Mouse (Mus musculus) MEL (cell line): Measurements from ENCODE around the gene Ndel1. TPM values are rescaled to one million over a fixed set of nuclear protein-coding genes. Genes with fewer than 3 reads are reported as not detected.

ENCODE experiments used
- DNase-seq: peaks from one replicate; pipeline ENCODE4 v3.0.0; 2011; ENCODE audit warnings: low read depth, low spot score
- H3K27ac ChIP-seq: 2 replicates; pipeline ENCODE4 v1.5.1; 2012; ENCODE audit warnings: low read depth, mild to moderate bottlenecking, control low read depth, low read length, moderate library complexity; ENCODE audit not compliant: control insufficient read depth
- H3K27me3 ChIP-seq, 2 experiments: fragments of 150-350 bp in 1 of 2; sonication (generic) in 1 of 2; 2 replicates each; pipeline ENCODE4 v1.6.1; 2012; ENCODE audit warnings: low read length in 2 of 2, mild to moderate bottlenecking in 2 of 2, improper control_type of control experiment in 1 of 2, moderate library complexity in 1 of 2; ENCODE audit not compliant: insufficient read depth in 2 of 2, control insufficient read depth in 1 of 2
- H3K36me3 ChIP-seq, 2 experiments: 2 replicates each; pipeline ENCODE4 v1.6.1; 2012 to 2014; ENCODE audit warnings: low read length in 2 of 2, improper control_type of control experiment in 1 of 2, inconsistent platforms in 1 of 2, mild to moderate bottlenecking in 1 of 2; ENCODE audit not compliant: insufficient read depth in 2 of 2, control insufficient read depth in 1 of 2
- H3K4me1 ChIP-seq, 2 experiments: fragments of 150-350 bp in 1 of 2; sonication (generic) in 1 of 2; 2 replicates each; pipeline ENCODE4 v1.6.1; 2012; ENCODE audit warnings: low read length in 2 of 2, improper control_type of control experiment in 1 of 2, mild to moderate bottlenecking in 1 of 2; ENCODE audit not compliant: insufficient read depth in 2 of 2, control insufficient read depth in 1 of 2
- H3K4me3 ChIP-seq, 2 experiments: fragments of 150-350 bp in 1 of 2; sonication (generic) in 1 of 2; 2 replicates each; pipeline ENCODE4 v1.5.1; 2012; ENCODE audit warnings: low read depth in 2 of 2, low read length in 2 of 2, mild to moderate bottlenecking in 2 of 2, moderate library complexity in 2 of 2, control low read depth in 1 of 2, improper control_type of control experiment in 1 of 2; ENCODE audit not compliant: control insufficient read depth in 1 of 2, insufficient read depth in 1 of 2
- H3K79me2 ChIP-seq: 2 replicates; pipeline ENCODE4 v1.6.1; 2012; ENCODE audit warnings: mild to moderate bottlenecking, low read length, moderate library complexity; ENCODE audit not compliant: control insufficient read depth, poor library complexity, insufficient read depth
- H3K9ac ChIP-seq: 2 replicates; pipeline ENCODE4 v1.6.1; 2012; ENCODE audit warnings: low read depth, mild to moderate bottlenecking, control low read depth, low read length, moderate library complexity; ENCODE audit not compliant: control insufficient read depth, poor library complexity, severe bottlenecking
- H3K9me3 ChIP-seq: fragments of 150-350 bp; sonication (generic); replicated peaks from 2 replicates; pipeline ENCODE4 v1.6.1; 2012; ENCODE audit warnings: mild to moderate bottlenecking, low read length, improper control_type of control experiment, moderate library complexity; ENCODE audit not compliant: insufficient read depth
- BHLHE40 ChIP-seq: IDR thresholded peaks from 2 replicates; pipeline ENCODE4 v1.6.1; 2012; ENCODE audit warnings: low read depth, mild to moderate bottlenecking, inconsistent platforms, low read length, improper control_type of control experiment, borderline replicate concordance
- CHD1 ChIP-seq: IDR thresholded peaks from 2 replicates; pipeline ENCODE4 v1.6.1; 2012; ENCODE audit warnings: low read depth, mild to moderate bottlenecking, inconsistent platforms, low read length, improper control_type of control experiment
- CHD2 ChIP-seq: IDR thresholded peaks from 2 replicates; pipeline ENCODE4 v1.6.1; 2011; ENCODE audit warnings: low read length, improper control_type of control experiment
- E2F4 ChIP-seq: IDR thresholded peaks from 2 replicates; pipeline ENCODE4 v1.6.1; 2011; ENCODE audit warnings: low read depth, low read length, improper control_type of control experiment, borderline replicate concordance
- ELF1 ChIP-seq: IDR thresholded peaks from 2 replicates; pipeline ENCODE4 v1.6.1; 2014; ENCODE audit warnings: low read depth, mild to moderate bottlenecking, inconsistent platforms, low read length, improper control_type of control experiment, moderate library complexity
- ETS1 ChIP-seq: IDR thresholded peaks from 2 replicates; pipeline ENCODE4 v1.6.1; 2012; ENCODE audit warnings: low read depth, mild to moderate bottlenecking, inconsistent platforms, low read length, improper control_type of control experiment, moderate library complexity
- GABPA ChIP-seq: IDR thresholded peaks from 2 replicates; pipeline ENCODE4 v1.6.1; 2012; ENCODE audit warnings: low read depth, mild to moderate bottlenecking, inconsistent platforms, low read length, improper control_type of control experiment, moderate library complexity
- HCFC1 ChIP-seq: IDR thresholded peaks from 2 replicates; pipeline ENCODE4 v1.6.1; 2012; ENCODE audit warnings: low read depth, mild to moderate bottlenecking, inconsistent platforms, low read length, improper control_type of control experiment, moderate library complexity
- JUND ChIP-seq: IDR thresholded peaks from 2 replicates; pipeline ENCODE4 v1.6.1; 2011; ENCODE audit warnings: low read depth, mild to moderate bottlenecking, improper control_type of control experiment, low read length
- KAT2A ChIP-seq: conservative IDR thresholded peaks from 2 replicates; pipeline ENCODE4 v1.6.1; 2012; ENCODE audit warnings: low read depth, low read length, improper control_type of control experiment, inconsistent platforms
- MAFK ChIP-seq: IDR thresholded peaks from 2 replicates; pipeline ENCODE4 v1.6.1; 2011; ENCODE audit warnings: low read depth, mild to moderate bottlenecking, low read length, improper control_type of control experiment, borderline replicate concordance
- MAX ChIP-seq: IDR thresholded peaks from 2 replicates; pipeline ENCODE4 v1.6.1; 2011; ENCODE audit warnings: low read length, improper control_type of control experiment
- MAZ ChIP-seq: IDR thresholded peaks from 2 replicates; pipeline ENCODE4 v1.6.1; 2012; ENCODE audit warnings: low read depth, mild to moderate bottlenecking, inconsistent platforms, low read length, improper control_type of control experiment
- MEF2A ChIP-seq: IDR thresholded peaks from 2 replicates; pipeline ENCODE4 v1.6.1; 2014; ENCODE audit warnings: low read depth, mild to moderate bottlenecking, inconsistent platforms, low read length, improper control_type of control experiment; ENCODE audit not compliant: poor library complexity, insufficient replicate concordance, severe bottlenecking; ENCODE audit errors: extremely low read depth
- MXI1 ChIP-seq: IDR thresholded peaks from 2 replicates; pipeline ENCODE4 v1.6.1; 2011; ENCODE audit warnings: mild to moderate bottlenecking, low read depth, low read length, improper control_type of control experiment
- MYB ChIP-seq: IDR thresholded peaks from 2 replicates; pipeline ENCODE4 v1.6.1; 2011; ENCODE audit warnings: mild to moderate bottlenecking, low read depth, low read length, improper control_type of control experiment
- MYC ChIP-seq: IDR thresholded peaks from 2 replicates; pipeline ENCODE4 v1.6.1; 2011; ENCODE audit warnings: low read depth, mild to moderate bottlenecking, low read length, improper control_type of control experiment, moderate library complexity
- POLR2A ChIP-seq, 2 experiments: IDR thresholded peaks; 2 replicates each; pipeline ENCODE4 v1.6.1; 2011 to 2012; ENCODE audit warnings: low read length in 2 of 2, mild to moderate bottlenecking in 2 of 2, control low read depth in 1 of 2, improper control_type of control experiment in 1 of 2, low read depth in 1 of 2, moderate library complexity in 1 of 2; ENCODE audit not compliant: control insufficient read depth in 1 of 2, insufficient read depth in 1 of 2, poor library complexity in 1 of 2
- POLR2AphosphoS5 ChIP-seq: IDR thresholded peaks from 2 replicates; pipeline ENCODE4 v1.6.1; 2012; ENCODE audit warnings: low read depth, borderline replicate concordance, mild to moderate bottlenecking, inconsistent platforms, low read length, moderate library complexity, mixed read lengths
- RAD21 ChIP-seq: IDR thresholded peaks from 2 replicates; pipeline ENCODE4 v1.6.1; 2011; ENCODE audit warnings: mild to moderate bottlenecking, low read depth, low read length, improper control_type of control experiment
- RCOR1 ChIP-seq: IDR thresholded peaks from 2 replicates; pipeline ENCODE4 v1.6.1; 2012; ENCODE audit warnings: low read depth, mild to moderate bottlenecking, inconsistent platforms, low read length, improper control_type of control experiment
- SIN3A ChIP-seq: IDR thresholded peaks from 2 replicates; pipeline ENCODE4 v1.6.1; 2012; ENCODE audit warnings: low read length, improper control_type of control experiment, inconsistent platforms
- SMC3 ChIP-seq: IDR thresholded peaks from 2 replicates; pipeline ENCODE4 v1.6.1; 2011; ENCODE audit warnings: low read depth, low read length, improper control_type of control experiment
- TBP ChIP-seq: IDR thresholded peaks from 2 replicates; pipeline ENCODE4 v1.8.0; 2011; ENCODE audit warnings: low read depth, low read length, improper control_type of control experiment
- UBTF ChIP-seq: IDR thresholded peaks from 2 replicates; pipeline ENCODE4 v1.6.1; 2012; ENCODE audit warnings: low read depth, mild to moderate bottlenecking, inconsistent platforms, low read length, improper control_type of control experiment, moderate library complexity, borderline replicate concordance; ENCODE audit not compliant: insufficient read depth
- USF1 ChIP-seq: IDR thresholded peaks from 2 replicates; pipeline ENCODE4 v1.6.1; 2014; ENCODE audit warnings: low read depth, mild to moderate bottlenecking, inconsistent platforms, low read length, improper control_type of control experiment, moderate library complexity
- USF2 ChIP-seq, 2 experiments: IDR thresholded peaks; 2 replicates each; pipeline ENCODE4 v1.6.1; 2011 to 2012; ENCODE audit warnings: improper control_type of control experiment in 2 of 2, low read length in 2 of 2, borderline replicate concordance in 1 of 2, inconsistent platforms in 1 of 2, low read depth in 1 of 2, mild to moderate bottlenecking in 1 of 2; ENCODE audit not compliant: insufficient read depth in 1 of 2
- ZC3H11A ChIP-seq: IDR thresholded peaks from 2 replicates; pipeline ENCODE4 v1.6.1; 2012; ENCODE audit warnings: low read depth, mild to moderate bottlenecking, inconsistent platforms, low read length, improper control_type of control experiment
- ZKSCAN1 ChIP-seq: IDR thresholded peaks from 2 replicates; pipeline ENCODE4 v1.6.1; 2012; ENCODE audit warnings: low read depth, mild to moderate bottlenecking, inconsistent platforms, low read length, improper control_type of control experiment, moderate library complexity
- ZMIZ1 ChIP-seq: IDR thresholded peaks from 2 replicates; pipeline ENCODE4 v1.6.1; 2012; ENCODE audit warnings: low read depth, mild to moderate bottlenecking, inconsistent platforms, low read length, improper control_type of control experiment, moderate library complexity
- ZNF384 ChIP-seq: IDR thresholded peaks from 2 replicates; pipeline ENCODE4 v1.6.1; 2012; ENCODE audit warnings: low read depth, mild to moderate bottlenecking, inconsistent platforms, low read length, improper control_type of control experiment
- polyA plus RNA-seq, 2 experiments: library from polyadenylated mRNA; stranded (reverse) in 1 of 2; unstranded in 1 of 2; fragments of >175 nt in 1 of 2; fragments of >200 nt in 1 of 2; gene quantifications; 2 replicates each; pipeline versions ENCODE4 v1.2.1 to v1.2.4; 2012; ENCODE audit warnings: low replicate concordance in 2 of 2, low read depth in 1 of 2; ENCODE audit not compliant: insufficient read length in 2 of 2, insufficient read depth in 1 of 2, missing spikeins in 1 of 2
- total RNA-seq: library from RNA; depleted of rRNA; stranded (reverse); fragments of 300-350 nt; gene quantifications from 2 replicates; pipeline ENCODE4 v1.2.3, GENCODE M21; 2012

Gene Ndel1
- total and polyA plus RNA-seq, 3 experiments, result 55.0 to 70.7 (median 61.2) TPM

GRCm38 (mm10) chr11:68853611-68854401 lies 17.9 kb downstream of the Ndel1 start (continued):
- TF ChIP-seq MYC, result peak; percentile 79
- TF ChIP-seq CHD2, result no peak; the same call in 1 of the 2 replicates
- no peak for TF ChIP-seq USF2 (IDR thresholded peaks at IDR 0.05; ENCODE audit: borderline replicate concordance in 1 of 2, insufficient read depth in 1 of 2, low read depth in 1 of 2, low read length in 2 of 2)
- TF ChIP-seq MXI1, result peak; percentile 63; the same call in 1 of the 2 replicates
- peak; percentile 82; the same call in 1 of the 2 replicates for TF ChIP-seq TBP
- TF ChIP-seq SMC3, result no peak
- TF ChIP-seq E2F4, result no peak
- peak; percentile 97 for TF ChIP-seq ZNF384
- peak; percentile 69 for TF ChIP-seq ELF1
- TF ChIP-seq RCOR1, result peak; percentile 98
- TF ChIP-seq CHD1, result peak; percentile 12; the same call in 1 of the 2 replicates

GRCm38 (mm10) chr11:68852932-68853409 lies 18.7 kb downstream of the Ndel1 start:
- Histone ChIP-seq H3K9me3 (no peaks in the 10 kb centered on the region), H3K27me3 (no peaks in the 10 kb centered on the region), H3K4me3 (peak overlapping the region; percentile 92 to 99), H3K36me3 (peaks cover 4 to 37% of the 10 kb centered on the region in 2 experiments), H3K27ac (peak overlapping the region; percentile 92), H3K9ac (peak overlapping the region; percentile 95), H3K79me2 (peaks cover 38% of the 10 kb centered on the region), H3K4me1 (peaks cover 13 to 37% of the 10 kb centered on the region in 2 experiments)
- peak; percentile 100 for DNase-seq
- no peak for TF ChIP-seq E2F4
- TF ChIP-seq GABPA, result peak; percentile 76; the same call in 1 of the 2 replicates
- TF ChIP-seq MYB, result peak; percentile 26; the same call in 1 of the 2 replicates
- TF ChIP-seq RAD21, result no peak
- TF ChIP-seq ZKSCAN1, result no peak
- TF ChIP-seq SIN3A, result peak; percentile 93
- TF ChIP-seq MEF2A, result 0 out of 2 replicates have a peak, but pooled peaks have one; percentile 52
- TF ChIP-seq USF1, result peak; percentile 100
- peak; percentile 98 for TF ChIP-seq MAX
- TF ChIP-seq ZC3H11A, result 0 out of 2 replicates have a peak, but pooled peaks have one; percentile 25
- TF ChIP-seq POLR2AphosphoS5, result peak; percentile 13; the same call in 1 of the 2 replicates
- peak; percentile 86 for TF ChIP-seq ETS1
- TF ChIP-seq CHD2, result no peak
- no peak for TF ChIP-seq SMC3
- peak; percentile 76 for TF ChIP-seq BHLHE40
- peak; percentile 80 for TF ChIP-seq KAT2A
- peak; percentile 97 for TF ChIP-seq ZMIZ1
- TF ChIP-seq MAZ, result peak; percentile 93
- peak; percentile 100 for TF ChIP-seq ELF1
- peak; percentile 72 to 94 for TF ChIP-seq USF2 (IDR thresholded peaks at IDR 0.05; ENCODE audit: borderline replicate concordance in 1 of 2, insufficient read depth in 1 of 2, low read depth in 1 of 2, low read length in 2 of 2)
- TF ChIP-seq JUND, result no peak
- TF ChIP-seq POLR2A (IDR thresholded peaks at IDR 0.05; ENCODE audit: control insufficient read depth in 1 of 2, insufficient read depth in 1 of 2, low read depth in 1 of 2, low read length in 2 of 2, poor library complexity in 1 of 2), result peak; percentile 97 to 98
- TF ChIP-seq MXI1, result peak; percentile 91
- peak; percentile 96 for TF ChIP-seq HCFC1
- TF ChIP-seq UBTF, result peak; percentile 94; the same call in 1 of the 2 replicates
- TF ChIP-seq MAFK, result no peak
- TF ChIP-seq MYC, result peak; percentile 92
